Mouse (Mus musculus) CH12.LX (cell line): ENCODE results near the gene Scd2. TPM values are rescaled to one million over a fixed set of nuclear protein-coding genes. Genes with fewer than 3 reads are reported as not detected.
"Not testable (repeated sequence)": the region's sequence is repeated elsewhere in the genome, so short reads cannot be mapped to it uniquely, and the experiment has no call there.

Source experiments
- DNase-seq: peaks from one replicate; pipeline ENCODE4 v3.0.0-alpha.2; 2013; ENCODE audit errors: extremely low read depth
- H3K27ac ChIP-seq: 2 replicates; pipeline ENCODE4 v1.5.1; 2012; ENCODE audit warnings: low read depth, mild to moderate bottlenecking, control low read depth, moderate library complexity; ENCODE audit not compliant: insufficient read depth
- H3K27me3 ChIP-seq: replicated peaks from 2 replicates; pipeline ENCODE3; 2012; ENCODE audit warnings: inconsistent platforms
- H3K36me3 ChIP-seq, 2 experiments: replicated peaks in 1 of 2; 2 replicates each; pipeline versions ENCODE3 to v1.6.1; 2012; ENCODE audit warnings: inconsistent platforms in 1 of 2, low read length in 1 of 2, mild to moderate bottlenecking in 1 of 2, mixed read lengths in 1 of 2, moderate library complexity in 1 of 2; ENCODE audit not compliant: control insufficient read depth in 1 of 2, insufficient read depth in 1 of 2
- H3K4me1 ChIP-seq, 2 experiments: 2 replicates each; pipeline ENCODE4 v1.6.1; 2012; ENCODE audit warnings: inconsistent platforms in 1 of 2, moderate library complexity in 1 of 2; ENCODE audit not compliant: insufficient read depth in 2 of 2, control insufficient read depth in 1 of 2
- H3K4me2 ChIP-seq: 2 replicates; pipeline ENCODE4 v1.6.1; 2012; ENCODE audit warnings: low read depth, mild to moderate bottlenecking, control low read depth; ENCODE audit not compliant: poor library complexity, insufficient read depth, severe bottlenecking
- H3K4me3 ChIP-seq, 3 experiments: fragments of 150-350 bp in 1 of 3; sonication (generic) in 1 of 3; replicated peaks in 1 of 3; 2 replicates each; pipeline versions ENCODE3 to v1.5.1; 2011 to 2012; ENCODE audit warnings: low read depth in 2 of 3, low read length in 2 of 3, mild to moderate bottlenecking in 2 of 3, moderate library complexity in 2 of 3, control low read depth in 1 of 3, improper control_type of control experiment in 1 of 3, inconsistent platforms in 1 of 3, mixed read lengths in 1 of 3; ENCODE audit not compliant: poor library complexity in 1 of 3
- H3K79me2 ChIP-seq: replicated peaks from 2 replicates; pipeline ENCODE4 v1.6.1; 2012; ENCODE audit warnings: mild to moderate bottlenecking, moderate library complexity; ENCODE audit not compliant: control insufficient read depth, poor library complexity, insufficient read depth, severe bottlenecking; ENCODE audit errors: extremely low read depth
- H3K9ac ChIP-seq: 2 replicates; pipeline ENCODE4 v1.6.1; 2012; ENCODE audit warnings: low read depth, mild to moderate bottlenecking, control low read depth, moderate library complexity; ENCODE audit not compliant: insufficient read depth
- H3K9me3 ChIP-seq: replicated peaks from 2 replicates; pipeline ENCODE3; 2012; ENCODE audit warnings: low read length, inconsistent platforms, mixed read lengths
- ELF1 ChIP-seq: IDR thresholded peaks from 2 replicates; pipeline ENCODE4 v1.6.1; 2014; ENCODE audit warnings: low read depth, mild to moderate bottlenecking, inconsistent platforms, low read length, improper control_type of control experiment
- GABPA ChIP-seq: IDR thresholded peaks from 2 replicates; pipeline ENCODE4 v1.6.1; 2012; ENCODE audit warnings: low read depth, low read length, improper control_type of control experiment, inconsistent platforms; ENCODE audit not compliant: insufficient replicate concordance
- JUN ChIP-seq: IDR thresholded peaks from 2 replicates; pipeline ENCODE4 v1.6.1; 2011; ENCODE audit warnings: low read depth, mild to moderate bottlenecking, low read length, improper control_type of control experiment, moderate library complexity; ENCODE audit not compliant: insufficient read depth
- KAT2A ChIP-seq: IDR thresholded peaks from 2 replicates; pipeline ENCODE4 v1.6.1; 2012; ENCODE audit warnings: low read length, improper control_type of control experiment, inconsistent platforms; ENCODE audit not compliant: insufficient replicate concordance
- MAZ ChIP-seq: IDR thresholded peaks from 2 replicates; pipeline ENCODE4 v1.6.1; 2012; ENCODE audit warnings: low read depth, mild to moderate bottlenecking, inconsistent platforms, low read length, improper control_type of control experiment, moderate library complexity
- RAD21 ChIP-seq: IDR thresholded peaks from 2 replicates; pipeline ENCODE4 v1.6.1; 2011; ENCODE audit warnings: low read depth, mild to moderate bottlenecking, low read length, improper control_type of control experiment, moderate library complexity
- TBP ChIP-seq: conservative IDR thresholded peaks from 2 replicates; pipeline ENCODE4 v1.6.1; 2011; ENCODE audit warnings: low read depth, low read length, improper control_type of control experiment
- UBTF ChIP-seq: IDR thresholded peaks from 2 replicates; pipeline ENCODE4 v1.6.1; 2012; ENCODE audit warnings: low read depth, mild to moderate bottlenecking, inconsistent platforms, low read length, improper control_type of control experiment, moderate library complexity
- ZKSCAN1 ChIP-seq: IDR thresholded peaks from 2 replicates; pipeline ENCODE4 v1.6.1; 2012; ENCODE audit warnings: low read depth, inconsistent platforms, low read length, improper control_type of control experiment, borderline replicate concordance
- ZNF384 ChIP-seq: IDR thresholded peaks from 2 replicates; pipeline ENCODE4 v1.6.1; 2012; ENCODE audit warnings: low read depth, low read length, improper control_type of control experiment, inconsistent platforms
- dilution Hi-C: fragments of 300-500 bp; cut with MboI; formaldehyde crosslinking; loops from 2 replicates; pipeline ENCODE4 v1.14.3; 2020; ENCODE audit warnings: low sequenced_read_pairs; ENCODE audit not compliant: extremely low pct_unique_long_range_greater_than_20kb, extremely low pct_ligation_motif_present
- in situ Hi-C: fragments of 300-500 bp; cut with MboI; formaldehyde crosslinking; loops from 3 replicates; pipeline ENCODE4 v1.14.3; 2019; ENCODE audit warnings: low sequenced_read_pairs, low pct_ligation_motif_present, low pct_unique_long_range_greater_than_20kb, mixed read lengths
- polyA plus RNA-seq: library from polyadenylated mRNA; unstranded; fragments of >175 nt; gene quantifications from 2 replicates; pipeline ENCODE4 v1.2.1, GENCODE M21; 2012; ENCODE audit warnings: low read depth; ENCODE audit not compliant: insufficient read length
- total RNA-seq, 2 experiments: library from RNA; depleted of rRNA; stranded (reverse); fragments of 300-350 nt in 1 of 2; fragments of >200 nt in 1 of 2; gene quantifications; 2 replicates each; pipeline ENCODE4 v1.2.3; 2012 to 2014

Gene Scd2
- total and polyA plus RNA-seq, 3 experiments: 205 to 408 (median 212) TPM

DNA sequence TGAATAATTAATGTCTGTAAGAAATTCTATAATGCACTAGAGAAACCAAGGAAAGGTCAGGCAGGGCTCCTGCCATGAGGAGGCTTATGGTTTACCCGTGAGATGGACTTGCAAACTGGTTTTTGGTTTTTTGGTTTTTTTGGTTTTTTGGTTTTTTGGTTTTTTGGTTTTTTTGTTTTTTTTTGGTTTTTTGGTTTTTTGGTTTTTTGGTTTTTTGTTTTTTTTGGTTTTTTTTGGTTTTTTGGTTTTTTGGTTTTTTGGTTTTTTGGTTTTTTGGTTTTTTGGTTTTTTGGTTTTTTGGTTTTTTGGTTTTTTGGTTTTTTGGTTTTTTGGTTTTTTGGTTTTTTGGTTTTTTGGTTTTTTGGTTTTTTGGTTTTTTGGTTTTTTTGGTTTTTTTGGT, 37.7 kb downstream of the Scd2 start:
- in situ Hi-C loops, DNase-seq, dilution Hi-C loops: not testable (repeated sequence)

GRCm38 (mm10) chr19:44331911-44332310, 38.4 kb downstream of the Scd2 start:
- dilution Hi-C loops (no loop called here), in situ Hi-C loops (no loop called here)
- Histone ChIP-seq H3K36me3 (no peaks in the 10 kb centered on the region), H3K27me3 (no peaks in the 10 kb centered on the region), H3K9ac (no peak overlapping the region), H3K4me3 (no peak overlapping the region), H3K4me2 (no peak overlapping the region), H3K9me3 (no peaks in the 10 kb centered on the region), H3K27ac (no peak overlapping the region), H3K4me1 (peaks cover 5 to 25% of the 10 kb centered on the region in 2 experiments; a peak in 3 of 4 replicates), H3K79me2 (no peaks in the 10 kb centered on the region)
- TF ChIP-seq KAT2A (no peak), ZNF384 (peak; percentile 33; the same call in 1 of the 2 replicates)
- peak; percentile 14 for DNase-seq

More for the DNA sequence above, 37.7 kb downstream of the Scd2 start:
- not testable (repeated sequence) for H3K36me3 ChIP-seq, H3K79me2 ChIP-seq, H3K9ac ChIP-seq, H3K4me3 ChIP-seq
- TF ChIP-seq ZKSCAN1: peak; percentile 59; the same call in 1 of the 2 replicates
- TF ChIP-seq, all 38 proteins: peak for 1; not testable (repeated sequence) for 37
- not testable (repeated sequence) for H3K27ac ChIP-seq, H3K27me3 ChIP-seq, H3K9me3 ChIP-seq, H3K4me2 ChIP-seq
- peaks cover 5 to 25% of the 10 kb centered on the region in 2 experiments; a peak in 3 of 4 replicates for H3K4me1 ChIP-seq

- in situ Hi-C loops: no loop called here
- Histone ChIP-seq H3K36me3 (no peaks in the 10 kb centered on the region), H3K27me3 (no peaks in the 10 kb centered on the region), H3K79me2 (no peaks in the 10 kb centered on the region), H3K9me3 (no peaks in the 10 kb centered on the region), H3K4me2 (no peak overlapping the region), H3K4me3 (no peak overlapping the region), H3K9ac (no peak overlapping the region), H3K27ac (no peak overlapping the region), H3K4me1 (peaks cover 5 to 25% of the 10 kb centered on the region in 2 experiments; a peak in 3 of 4 replicates)
- dilution Hi-C loops: no loop called here
- DNase-seq: no peak
- TF ChIP-seq TBP (no peak), MAZ (no peak), GABPA (no peak), ELF1 (no peak), RAD21 (no peak), JUN (no peak), UBTF (no peak)
These were observed 38.9 kb downstream of the Scd2 start for GRCm38 (mm10) chr19:44332326-44332725.
